Mouse (Mus musculus) G1E (cell line): ENCODE data around the gene Grcc10. TPM values are rescaled to one million over a fixed set of nuclear protein-coding genes. Genes with fewer than 3 reads are reported as not detected.

Experiments
- ATAC-seq: 2 replicates; pipeline ENCODE4 v1.8.0; 2016; ENCODE audit warnings: mild to moderate bottlenecking; ENCODE audit not compliant: insufficient number of reproducible peaks, poor library complexity, low FRiP score, severe bottlenecking; ENCODE audit errors: extremely low read depth
- DNase-seq: peaks from one replicate; pipeline ENCODE4 v3.0.0; 2012; ENCODE audit warnings: low spot score
- H3K27me3 ChIP-seq: 2 replicates; pipeline ENCODE4 v1.6.1; 2012; ENCODE audit warnings: mild to moderate bottlenecking, low read length, inconsistent platforms; ENCODE audit not compliant: insufficient read depth
- H3K36me3 ChIP-seq: replicated peaks from 2 replicates; pipeline ENCODE3; 2012; ENCODE audit warnings: mild to moderate bottlenecking, inconsistent platforms
- H3K4me1 ChIP-seq: 2 replicates; pipeline ENCODE4 v1.6.1; 2012; ENCODE audit warnings: low read depth, low read length, inconsistent platforms, mixed read lengths; ENCODE audit not compliant: insufficient read depth
- H3K4me3 ChIP-seq: 2 replicates; pipeline ENCODE4 v1.5.1; 2012; ENCODE audit warnings: low read depth, mild to moderate bottlenecking, inconsistent platforms, low read length, moderate library complexity, mixed read lengths
- H3K9me3 ChIP-seq: replicated peaks from 2 replicates; pipeline ENCODE4 v1.6.1; 2012; ENCODE audit warnings: inconsistent platforms
- CTCF ChIP-seq: IDR thresholded peaks from 2 replicates; pipeline ENCODE4 v1.5.1; 2012; ENCODE audit warnings: low read depth, low read length, inconsistent platforms, mixed read lengths
- GATA1 ChIP-seq: IDR thresholded peaks from 2 replicates; pipeline ENCODE4 v1.6.1; 2012; ENCODE audit warnings: borderline replicate concordance, low read length, inconsistent platforms, mixed read lengths
- GATA2 ChIP-seq: IDR thresholded peaks from 2 replicates; pipeline ENCODE4 v1.6.1; 2012; ENCODE audit warnings: low read depth, low read length, inconsistent platforms, borderline replicate concordance
- POLR2AphosphoS5 ChIP-seq: IDR thresholded peaks from 2 replicates; pipeline ENCODE4 v1.6.1; 2012; ENCODE audit warnings: low read depth, low read length, inconsistent platforms; ENCODE audit not compliant: insufficient replicate concordance
- TAL1 ChIP-seq: conservative IDR thresholded peaks from 2 replicates; pipeline ENCODE4 v1.6.1; 2012; ENCODE audit warnings: low read depth, low read length, inconsistent platforms, mixed read lengths
- polyA plus RNA-seq: library from polyadenylated mRNA; stranded (reverse); fragments of >175 nt; gene quantifications from 2 replicates; pipeline ENCODE4 v1.2.3, GENCODE M21; 2012
- total RNA-seq, 2 experiments: library from RNA; stranded (forward) in 1 of 2; stranded (reverse) in 1 of 2; fragments of 200-1000 nt in 1 of 2; fragments of >200 nt in 1 of 2; fragmentation: Nextera tagmentation in 1 of 2; gene quantifications; 2 replicates each; pipeline ENCODE4 v1.2.3; 2014 to 2017

The Grcc10 gene
- total and polyA plus RNA-seq, 3 experiments: 38.8 to 130 (median 61.7) TPM

DNA sequence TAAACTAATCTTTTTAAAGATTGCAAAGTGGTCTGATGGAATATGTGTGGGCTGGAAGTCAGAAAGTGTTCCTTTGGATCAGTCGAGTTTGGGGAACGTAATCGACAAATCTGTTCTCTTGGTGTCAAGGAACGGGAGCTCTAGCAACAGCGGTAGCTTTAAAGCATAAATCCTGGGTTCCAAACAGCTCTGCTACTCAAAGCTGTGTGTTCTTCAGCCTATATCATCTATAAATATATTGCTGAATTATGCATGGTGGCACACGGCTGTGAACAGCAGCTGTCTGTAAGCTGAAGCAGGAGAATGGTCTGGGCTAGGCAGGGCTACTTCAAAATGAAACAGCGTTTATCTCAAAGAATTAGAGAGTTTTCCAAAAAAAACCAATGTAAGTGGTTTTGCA lies 39.7 kb upstream of the Grcc10 start:
- Histone ChIP-seq H3K4me1 (peaks cover 5% of the 10 kb centered on the region), H3K27me3 (peaks cover 58% of the 10 kb centered on the region), H3K9me3 (no peaks in the 10 kb centered on the region), H3K36me3 (no peaks in the 10 kb centered on the region), H3K4me3 (no peak overlapping the region)
- DNase-seq (no peak), ATAC-seq (no peak)
- TF ChIP-seq GATA1: no peak
- TF ChIP-seq CTCF: no peak
- no peak for TF ChIP-seq POLR2AphosphoS5

DNA sequence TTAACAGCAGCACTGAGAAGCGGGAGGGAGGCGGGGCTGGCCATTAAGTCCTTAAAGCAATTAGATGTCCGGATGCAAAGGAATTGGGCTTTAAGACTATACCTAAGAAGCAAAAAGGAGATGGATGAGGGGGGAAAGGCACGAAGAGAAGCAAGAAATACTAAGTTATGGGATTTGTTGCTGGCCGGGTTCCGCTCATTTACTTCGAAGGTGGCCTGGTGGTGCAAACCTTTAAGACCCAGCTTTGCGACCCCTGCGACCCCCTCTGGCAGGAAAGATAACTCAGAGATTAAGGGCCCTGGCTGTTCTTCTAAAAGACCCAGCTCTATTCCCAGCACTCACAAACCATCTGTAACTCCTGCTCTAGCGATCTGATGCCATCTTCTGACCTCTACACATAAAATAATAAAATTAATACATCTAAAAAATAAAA lies 38.8 kb upstream of the Grcc10 start:
- no peak for ATAC-seq

DNA sequence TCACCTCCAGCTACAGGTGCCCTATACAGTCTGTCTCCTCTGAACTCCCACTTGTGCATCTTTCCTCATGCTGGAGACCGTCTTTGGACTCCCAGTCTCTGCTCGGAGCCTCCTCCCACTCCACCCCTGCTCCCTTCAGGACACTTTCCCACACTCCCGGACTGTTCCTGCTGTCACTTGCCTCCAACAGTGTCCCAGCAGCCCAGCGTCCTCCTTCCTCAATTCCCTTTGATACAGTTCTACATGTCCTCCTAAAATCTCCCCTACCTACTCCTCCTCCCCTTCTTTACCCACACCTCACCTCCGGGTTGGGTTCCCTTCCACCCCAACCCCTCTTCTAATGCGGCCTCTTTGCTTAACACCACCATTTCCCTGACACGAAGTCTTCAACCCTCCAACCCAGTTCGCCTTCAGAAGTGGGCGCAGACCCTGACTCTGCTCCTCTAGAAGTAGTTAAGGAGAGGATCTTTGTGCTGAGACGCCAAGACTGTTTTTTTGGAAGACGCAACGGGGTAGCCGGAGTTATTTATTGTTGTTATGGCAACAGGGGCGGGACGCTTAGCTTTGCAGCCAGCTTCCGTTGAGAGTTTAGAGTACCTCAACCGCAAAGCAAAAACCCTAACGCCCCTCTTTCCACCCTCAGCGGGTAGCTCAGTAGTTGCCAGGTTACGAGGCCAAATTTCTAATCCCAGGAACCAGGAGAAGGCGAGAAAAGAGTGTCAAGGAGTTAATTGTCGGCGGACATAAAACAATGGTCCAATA lies 38.2 kb upstream of the Grcc10 start, which contains the start of gene Lrrc23:
Lrrc23 (minus strand) TSS at position 506 of the 762 bp plus-strand sequence.
- H3K27me3 ChIP-seq: peaks cover 64% of the 10 kb centered on the region
- H3K9me3 ChIP-seq: no peaks in the 10 kb centered on the region
- H3K4me1 ChIP-seq: peaks cover 5% of the 10 kb centered on the region
- ATAC-seq (no peak), DNase-seq (no peak)
- no peak within 1 kb of the TSS for H3K4me3 ChIP-seq
- no peaks in the 10 kb centered on the region for H3K36me3 ChIP-seq
- TF ChIP-seq GATA1: no peak
- no peak for TF ChIP-seq GATA2
- TF ChIP-seq CTCF: no peak
- no peak for TF ChIP-seq TAL1
- no peak for TF ChIP-seq POLR2AphosphoS5

More for the DNA sequence above, 38.8 kb upstream of the Grcc10 start:
- Histone ChIP-seq H3K4me1 (peaks cover 5% of the 10 kb centered on the region), H3K4me3 (no peak overlapping the region), H3K36me3 (no peaks in the 10 kb centered on the region), H3K9me3 (no peaks in the 10 kb centered on the region), H3K27me3 (peaks cover 62% of the 10 kb centered on the region)
- TF ChIP-seq CTCF (no peak), POLR2AphosphoS5 (no peak), GATA2 (no peak), TAL1 (no peak), GATA1 (no peak)
- DNase-seq: no peak

DNA sequence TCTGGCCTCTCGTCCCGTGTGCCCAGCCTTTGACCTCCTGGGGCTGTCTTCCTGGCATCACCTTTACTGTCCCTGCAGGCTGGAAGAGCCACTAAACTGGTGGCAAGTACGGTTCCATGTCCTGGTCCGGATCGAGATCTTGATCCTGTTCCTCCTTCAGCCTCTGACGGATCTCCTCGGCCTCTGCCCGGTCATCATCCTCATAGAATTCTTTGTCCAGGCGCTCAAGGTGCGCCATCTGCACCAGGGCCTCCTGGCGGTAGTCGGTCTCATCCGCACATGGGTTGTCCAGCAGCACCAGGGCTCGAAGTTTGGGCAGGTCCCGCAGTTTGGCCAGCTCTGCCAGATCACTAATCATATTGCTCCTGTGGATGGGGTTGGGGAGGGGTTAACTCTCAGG lies 29.3 kb upstream of the Grcc10 start:
- Histone ChIP-seq H3K9me3 (no peaks in the 10 kb centered on the region), H3K4me1 (peaks cover 28% of the 10 kb centered on the region), H3K36me3 (no peaks in the 10 kb centered on the region), H3K4me3 (no peak overlapping the region), H3K27me3 (peaks cover 68% of the 10 kb centered on the region)
- DNase-seq (no peak), ATAC-seq (no peak)
- no peak for TF ChIP-seq POLR2AphosphoS5
- TF ChIP-seq TAL1: no peak
- TF ChIP-seq CTCF: no peak
- no peak for TF ChIP-seq GATA2
- no peak for TF ChIP-seq GATA1

DNA sequence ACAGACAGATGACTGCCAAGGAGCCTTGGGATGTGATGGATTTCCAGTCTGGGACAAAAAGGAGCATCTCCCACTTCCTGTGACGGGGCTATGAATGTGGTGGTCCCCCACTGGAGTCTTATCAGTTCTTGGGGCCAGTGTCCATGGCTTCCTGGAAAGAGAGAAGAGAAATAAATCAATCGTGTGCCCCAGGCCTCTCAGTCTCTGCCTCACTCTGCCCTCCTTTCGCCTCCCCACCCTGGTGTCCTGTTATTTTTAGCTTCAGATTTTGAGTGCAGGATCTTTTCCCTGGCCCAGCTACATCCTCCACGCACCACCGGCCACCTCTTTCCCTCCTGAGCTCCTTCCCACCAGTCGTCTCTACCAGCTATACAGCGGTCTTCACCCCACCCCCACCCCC lies 28.8 kb upstream of the Grcc10 start:
- peaks cover 70% of the 10 kb centered on the region for H3K27me3 ChIP-seq

DNA sequence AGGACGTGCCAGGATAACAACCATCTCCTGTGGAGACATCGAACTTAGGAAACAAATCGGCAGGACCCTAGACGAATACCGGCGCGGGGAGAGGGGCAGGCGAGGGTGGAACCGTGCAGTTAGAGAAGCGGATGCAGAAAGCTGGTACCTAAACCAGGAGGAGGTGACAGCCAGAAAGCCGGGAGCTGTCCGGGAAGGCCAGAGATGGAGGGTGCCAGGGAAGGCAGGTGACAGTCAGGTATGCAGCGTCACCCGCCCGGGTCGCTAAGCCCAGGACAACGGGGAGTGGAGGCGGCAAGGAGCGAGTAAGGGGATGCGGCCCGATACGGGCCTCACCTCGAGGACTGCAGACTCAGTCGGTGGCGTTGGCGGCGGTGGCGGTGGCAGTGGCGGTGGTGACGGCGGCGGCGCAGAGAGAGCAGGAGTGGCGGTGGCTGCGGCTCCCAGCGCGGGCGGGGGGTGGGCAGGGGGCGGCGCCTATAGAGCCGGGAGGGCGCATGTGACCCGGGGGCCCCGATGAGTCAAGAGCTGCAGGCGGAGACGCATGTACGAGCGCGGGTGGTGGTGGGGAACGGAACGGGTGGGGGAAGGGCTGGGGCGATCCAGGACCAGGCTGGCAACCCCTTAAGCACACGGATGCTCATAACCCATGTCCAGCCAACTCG lies 28.1 kb upstream of the Grcc10 start, which contains the start of gene Eno2:
Eno2 (minus strand) TSS at position 573 of the 665 bp plus-strand sequence.
- Histone ChIP-seq H3K9me3 (no peaks in the 10 kb centered on the region), H3K4me1 (peaks cover 32% of the 10 kb centered on the region), H3K4me3 (peak within 1 kb of the TSS; percentile 65; the same call in 1 of the 2 replicates), H3K36me3 (no peaks in the 10 kb centered on the region), H3K27me3 (peaks cover 65% of the 10 kb centered on the region)
- TF ChIP-seq POLR2AphosphoS5: no peak
- no peak for TF ChIP-seq GATA1
- no peak for TF ChIP-seq TAL1
- no peak for TF ChIP-seq GATA2
- no peak for TF ChIP-seq CTCF
- DNase-seq: no peak
- ATAC-seq: peak; percentile 46

More for the DNA sequence above, 28.8 kb upstream of the Grcc10 start:
- Histone ChIP-seq H3K4me1 (peaks cover 32% of the 10 kb centered on the region), H3K4me3 (no peak overlapping the region), H3K36me3 (no peaks in the 10 kb centered on the region), H3K9me3 (no peaks in the 10 kb centered on the region)
- DNase-seq (no peak), ATAC-seq (no peak)
- TF ChIP-seq POLR2AphosphoS5 (no peak), GATA1 (no peak), GATA2 (no peak), CTCF (no peak), TAL1 (no peak)
